Mouse (Mus musculus) CH12.LX (cell line): Measurements from ENCODE around the gene Hoxd12. TPM values are rescaled to one million over a fixed set of nuclear protein-coding genes. Genes with fewer than 3 reads are reported as not detected.

Experiments
- DNase-seq: peaks from one replicate; pipeline ENCODE4 v3.0.0-alpha.2; 2013; ENCODE audit errors: extremely low read depth
- H3K27ac ChIP-seq: 2 replicates; pipeline ENCODE4 v1.5.1; 2012; ENCODE audit warnings: low read depth, mild to moderate bottlenecking, control low read depth, moderate library complexity; ENCODE audit not compliant: insufficient read depth
- H3K27me3 ChIP-seq: replicated peaks from 2 replicates; pipeline ENCODE3; 2012; ENCODE audit warnings: inconsistent platforms
- H3K36me3 ChIP-seq, 2 experiments: replicated peaks in 1 of 2; 2 replicates each; pipeline versions ENCODE3 to v1.6.1; 2012; ENCODE audit warnings: inconsistent platforms in 1 of 2, low read length in 1 of 2, mild to moderate bottlenecking in 1 of 2, mixed read lengths in 1 of 2, moderate library complexity in 1 of 2; ENCODE audit not compliant: control insufficient read depth in 1 of 2, insufficient read depth in 1 of 2
- H3K4me1 ChIP-seq, 2 experiments: 2 replicates each; pipeline ENCODE4 v1.6.1; 2012; ENCODE audit warnings: inconsistent platforms in 1 of 2, moderate library complexity in 1 of 2; ENCODE audit not compliant: insufficient read depth in 2 of 2, control insufficient read depth in 1 of 2
- H3K4me2 ChIP-seq: 2 replicates; pipeline ENCODE4 v1.6.1; 2012; ENCODE audit warnings: low read depth, mild to moderate bottlenecking, control low read depth; ENCODE audit not compliant: poor library complexity, insufficient read depth, severe bottlenecking
- H3K4me3 ChIP-seq, 3 experiments: fragments of 150-350 bp in 1 of 3; sonication (generic) in 1 of 3; replicated peaks in 1 of 3; 2 replicates each; pipeline versions ENCODE3 to v1.5.1; 2011 to 2012; ENCODE audit warnings: low read depth in 2 of 3, low read length in 2 of 3, mild to moderate bottlenecking in 2 of 3, moderate library complexity in 2 of 3, control low read depth in 1 of 3, improper control_type of control experiment in 1 of 3, inconsistent platforms in 1 of 3, mixed read lengths in 1 of 3; ENCODE audit not compliant: poor library complexity in 1 of 3
- H3K79me2 ChIP-seq: replicated peaks from 2 replicates; pipeline ENCODE4 v1.6.1; 2012; ENCODE audit warnings: mild to moderate bottlenecking, moderate library complexity; ENCODE audit not compliant: control insufficient read depth, poor library complexity, insufficient read depth, severe bottlenecking; ENCODE audit errors: extremely low read depth
- H3K9ac ChIP-seq: 2 replicates; pipeline ENCODE4 v1.6.1; 2012; ENCODE audit warnings: low read depth, mild to moderate bottlenecking, control low read depth, moderate library complexity; ENCODE audit not compliant: insufficient read depth
- H3K9me3 ChIP-seq: replicated peaks from 2 replicates; pipeline ENCODE3; 2012; ENCODE audit warnings: low read length, inconsistent platforms, mixed read lengths
- BHLHE40 ChIP-seq: IDR thresholded peaks from 2 replicates; pipeline ENCODE4 v1.6.1; 2011; ENCODE audit warnings: mild to moderate bottlenecking, low read depth, low read length, improper control_type of control experiment
- CHD1 ChIP-seq: IDR thresholded peaks from 2 replicates; pipeline ENCODE4 v1.6.1; 2012; ENCODE audit warnings: low read depth, low read length, improper control_type of control experiment, inconsistent platforms
- E2F4 ChIP-seq: IDR thresholded peaks from 2 replicates; pipeline ENCODE4 v1.6.1; 2011; ENCODE audit warnings: low read depth, low read length, improper control_type of control experiment; ENCODE audit not compliant: insufficient replicate concordance
- ETS1 ChIP-seq: conservative IDR thresholded peaks from 2 replicates; pipeline ENCODE4 v1.6.1; 2012; ENCODE audit warnings: low read depth, mild to moderate bottlenecking, inconsistent platforms, low read length, improper control_type of control experiment, moderate library complexity
- GABPA ChIP-seq: IDR thresholded peaks from 2 replicates; pipeline ENCODE4 v1.6.1; 2012; ENCODE audit warnings: low read depth, low read length, improper control_type of control experiment, inconsistent platforms; ENCODE audit not compliant: insufficient replicate concordance
- IRF4 ChIP-seq: IDR thresholded peaks from 2 replicates; pipeline ENCODE4 v1.6.1; 2014; ENCODE audit warnings: low read depth, mild to moderate bottlenecking, inconsistent platforms, low read length, improper control_type of control experiment
- JUN ChIP-seq: IDR thresholded peaks from 2 replicates; pipeline ENCODE4 v1.6.1; 2011; ENCODE audit warnings: low read depth, mild to moderate bottlenecking, low read length, improper control_type of control experiment, moderate library complexity; ENCODE audit not compliant: insufficient read depth
- JUND ChIP-seq: conservative IDR thresholded peaks from 2 replicates; pipeline ENCODE4 v1.6.1; 2011; ENCODE audit warnings: low read depth, low read length, improper control_type of control experiment
- MAFK ChIP-seq: IDR thresholded peaks from 2 replicates; pipeline ENCODE4 v1.6.1; 2011; ENCODE audit warnings: low read length, improper control_type of control experiment; ENCODE audit not compliant: insufficient replicate concordance
- NELFE ChIP-seq: IDR thresholded peaks from 2 replicates; pipeline ENCODE4 v1.6.1; 2011; ENCODE audit warnings: low read depth, low read length, improper control_type of control experiment
- NRF1 ChIP-seq: IDR thresholded peaks from 2 replicates; pipeline ENCODE4 v1.6.1; 2014; ENCODE audit warnings: low read depth, mild to moderate bottlenecking, inconsistent platforms, low read length, improper control_type of control experiment, moderate library complexity
- PAX5 ChIP-seq: IDR thresholded peaks from 2 replicates; pipeline ENCODE4 v1.6.1; 2012; ENCODE audit warnings: low read length, inconsistent platforms, mixed read lengths
- POLR2AphosphoS2 ChIP-seq: IDR thresholded peaks from 2 replicates; pipeline ENCODE4 v1.6.1; 2011; ENCODE audit warnings: low read depth, low read length, improper control_type of control experiment
- RAD21 ChIP-seq: IDR thresholded peaks from 2 replicates; pipeline ENCODE4 v1.6.1; 2011; ENCODE audit warnings: low read depth, mild to moderate bottlenecking, low read length, improper control_type of control experiment, moderate library complexity
- SIN3A ChIP-seq: IDR thresholded peaks from 2 replicates; pipeline ENCODE4 v1.6.1; 2012; ENCODE audit warnings: low read length, improper control_type of control experiment, inconsistent platforms
- TBP ChIP-seq: conservative IDR thresholded peaks from 2 replicates; pipeline ENCODE4 v1.6.1; 2011; ENCODE audit warnings: low read depth, low read length, improper control_type of control experiment
- TCF12 ChIP-seq: IDR thresholded peaks from 2 replicates; pipeline ENCODE4 v1.6.1; 2014; ENCODE audit warnings: low read depth, mild to moderate bottlenecking, inconsistent platforms, low read length, improper control_type of control experiment
- UBTF ChIP-seq: IDR thresholded peaks from 2 replicates; pipeline ENCODE4 v1.6.1; 2012; ENCODE audit warnings: low read depth, mild to moderate bottlenecking, inconsistent platforms, low read length, improper control_type of control experiment, moderate library complexity
- ZC3H11A ChIP-seq: IDR thresholded peaks from 2 replicates; pipeline ENCODE4 v1.6.1; 2012; ENCODE audit warnings: low read depth, mild to moderate bottlenecking, inconsistent platforms, low read length, improper control_type of control experiment
- ZKSCAN1 ChIP-seq: IDR thresholded peaks from 2 replicates; pipeline ENCODE4 v1.6.1; 2012; ENCODE audit warnings: low read depth, inconsistent platforms, low read length, improper control_type of control experiment, borderline replicate concordance
- ZMIZ1 ChIP-seq: IDR thresholded peaks from 2 replicates; pipeline ENCODE4 v1.6.1; 2012; ENCODE audit warnings: low read depth, mild to moderate bottlenecking, inconsistent platforms, low read length, improper control_type of control experiment
- dilution Hi-C: fragments of 300-500 bp; cut with MboI; formaldehyde crosslinking; loops from 2 replicates; pipeline ENCODE4 v1.14.3; 2020; ENCODE audit warnings: low sequenced_read_pairs; ENCODE audit not compliant: extremely low pct_unique_long_range_greater_than_20kb, extremely low pct_ligation_motif_present
- in situ Hi-C: fragments of 300-500 bp; cut with MboI; formaldehyde crosslinking; loops from 3 replicates; pipeline ENCODE4 v1.14.3; 2019; ENCODE audit warnings: low sequenced_read_pairs, low pct_ligation_motif_present, low pct_unique_long_range_greater_than_20kb, mixed read lengths
- polyA plus RNA-seq: library from polyadenylated mRNA; unstranded; fragments of >175 nt; gene quantifications from 2 replicates; pipeline ENCODE4 v1.2.1, GENCODE M21; 2012; ENCODE audit warnings: low read depth; ENCODE audit not compliant: insufficient read length
- total RNA-seq, 2 experiments: library from RNA; depleted of rRNA; stranded (reverse); fragments of 300-350 nt in 1 of 2; fragments of >200 nt in 1 of 2; gene quantifications; 2 replicates each; pipeline ENCODE4 v1.2.3; 2012 to 2014

Hoxd12 gene
- total and polyA plus RNA-seq, 3 experiments = not detected

- in situ Hi-C loops (loop anchor here (25.0 kb wide), 1 partner anchor 635 kb away; no protein-coding TSS in a partner anchor), dilution Hi-C loops (no loop called here)
- H3K4me2 ChIP-seq = no peak overlapping the region
- H3K9me3 ChIP-seq = peaks cover 16% of the 10 kb centered on the region
- H3K79me2 ChIP-seq = no peaks in the 10 kb centered on the region
- H3K36me3 ChIP-seq = no peaks in the 10 kb centered on the region
- no peak overlapping the region for H3K27ac ChIP-seq
- TF ChIP-seq JUN (no peak), UBTF (no peak), BHLHE40 (no peak), SIN3A (no peak), ZC3H11A (no peak), IRF4 (no peak), TBP (no peak), JUND (no peak), MAFK (no peak), PAX5 (no peak)
- H3K9ac ChIP-seq = no peak overlapping the region
- no peak overlapping the region for H3K4me3 ChIP-seq
- no peak for DNase-seq
- no peaks in the 10 kb centered on the region for H3K27me3 ChIP-seq
- 0 out of 4 replicates have a peak, but pooled peaks cover 0 to 5% of the 10 kb centered on the region in 2 experiments for H3K4me1 ChIP-seq
These were observed 2.3 kb downstream of the Hoxd12 start for GRCm38 (mm10) chr2:74677106-74677505.

- in situ Hi-C loops = loop anchor here (25.0 kb wide), 1 partner anchor 633 kb away; no protein-coding TSS in a partner anchor
- Histone ChIP-seq H3K27ac (no peak within 1 kb of the TSS), H3K79me2 (no peaks in the 10 kb centered on the region), H3K4me2 (no peak within 1 kb of the TSS), H3K4me3 (no peak within 1 kb of the TSS), H3K27me3 (no peaks in the 10 kb centered on the region), H3K36me3 (no peaks in the 10 kb centered on the region), H3K9me3 (peaks cover 27% of the 10 kb centered on the region), H3K4me1 (no peaks in the 10 kb centered on the region), H3K9ac (no peak within 1 kb of the TSS)
- DNase-seq = no peak
- TF ChIP-seq JUN (no peak), POLR2AphosphoS2 (no peak), JUND (no peak), BHLHE40 (no peak), RAD21 (no peak), ETS1 (no peak), NELFE (no peak), TCF12 (no peak), ZKSCAN1 (no peak), NRF1 (no peak), ZMIZ1 (no peak), CHD1 (no peak), GABPA (no peak), E2F4 (no peak)
- dilution Hi-C loops = no loop called here
These were observed 4.2 kb downstream of the Hoxd12 start, which contains the start of gene Hoxd11 for GRCm38 (mm10) chr2:74678891-74679595. Gene Hoxd11, plus strand, starts transcription at chr2:74679557.
